Mouse (Mus musculus) lung, postnatal 0 days (tissue): ENCODE results near the gene Capn5. TPM values are rescaled to one million over a fixed set of nuclear protein-coding genes. Genes with fewer than 3 reads are reported as not detected.

Source experiments
- ATAC-seq: fragments of 200-750 bp; cut with Nextera tagmentation; 2 replicates; pipeline ENCODE4 v1.8.0; 2017; ENCODE audit warnings: moderate library complexity
- DNase-seq: peaks from one replicate; pipeline ENCODE4 v3.0.0-alpha.2; 2016; ENCODE audit warnings: low spot score
- H3K27ac ChIP-seq: fragments of 300-500 bp; sonication (generic); 2 replicates; pipeline ENCODE4 v1.5.1; 2014; ENCODE audit warnings: antibody characterized with exemption, mild to moderate bottlenecking, low read length, mixed read lengths
- H3K27me3 ChIP-seq: fragments of 300-500 bp; sonication (generic); replicated peaks from 2 replicates; pipeline ENCODE4 v1.6.1; 2014; ENCODE audit warnings: low read length, mixed read lengths; ENCODE audit not compliant: insufficient read depth
- H3K36me3 ChIP-seq: fragments of 300-500 bp; sonication (generic); 2 replicates; pipeline ENCODE4 v1.6.1; 2014; ENCODE audit warnings: low read length, mixed read lengths; ENCODE audit not compliant: insufficient read depth
- H3K4me1 ChIP-seq: fragments of 300-500 bp; sonication (generic); 2 replicates; pipeline ENCODE4 v1.6.1; 2014; ENCODE audit warnings: antibody characterized with exemption, low read depth, low read length, mixed read lengths; ENCODE audit not compliant: insufficient read depth
- H3K4me2 ChIP-seq: fragments of 300-500 bp; sonication (generic); replicated peaks from 2 replicates; pipeline ENCODE4 v1.6.1; 2014; ENCODE audit warnings: low read depth, mild to moderate bottlenecking, low read length, moderate library complexity, mixed read lengths
- H3K4me3 ChIP-seq: fragments of 300-500 bp; sonication (generic); 2 replicates; pipeline ENCODE4 v1.5.1; 2014; ENCODE audit warnings: low read depth, low read length
- H3K9ac ChIP-seq: fragments of 300-500 bp; sonication (generic); replicated peaks from 2 replicates; pipeline ENCODE4 v1.6.1; 2014; ENCODE audit warnings: low read depth, mild to moderate bottlenecking
- H3K9me3 ChIP-seq: fragments of 300-500 bp; sonication (generic); 2 replicates; pipeline ENCODE4 v1.6.1; 2016; ENCODE audit warnings: low read length, mixed read lengths
- CTCF ChIP-seq: IDR thresholded peaks from 2 replicates; pipeline ENCODE4 v1.5.1; 2016; ENCODE audit warnings: antibody characterized with exemption, mild to moderate bottlenecking
- EP300 ChIP-seq: IDR thresholded peaks from 2 replicates; pipeline ENCODE4 v1.6.1; 2016; ENCODE audit warnings: antibody characterized with exemption, mild to moderate bottlenecking, control low read depth
- WGBS: fragments of 180-500 bp; shearing (Covaris S2); extraction: QIAGEN DNeasy Blood & Tissue Kit; methylation state at CpG from one replicate; pipeline ENCODE4 v1.1.7; 2014; 5-methylcytosine and 5-hydroxymethylcytosine counted together
- polyA plus RNA-seq: library from polyadenylated mRNA; unstranded; fragments of >200 nt; fragmentation: Nextera tagmentation; extraction: Ambion mirVana; gene quantifications from 2 replicates; pipeline ENCODE4 v1.2.1, GENCODE M21; 2015

Capn5 gene
- polyA plus RNA-seq, 1 experiment from 2014 or later = 5.2 TPM

- Histone ChIP-seq H3K27me3 (no peaks in the 10 kb centered on the region), H3K4me1 (no peaks in the 10 kb centered on the region), H3K36me3 (no peaks in the 10 kb centered on the region), H3K4me3 (no peak overlapping the region), H3K27ac (no peak overlapping the region), H3K9ac (no peak overlapping the region), H3K4me2 (no peak overlapping the region), H3K9me3 (no peaks in the 10 kb centered on the region)
- DNase-seq = no peak
- no peak for TF ChIP-seq EP300
- no peak for TF ChIP-seq CTCF
- ATAC-seq = no peak
- WGBS = 26% methylated on average over 9 of the region's 9 CpGs
Measured at GRCm38 (mm10) chr7:98139216-98139615, 38.9 kb downstream of the Capn5 start.

GRCm38 (mm10) chr7:98137995-98138394 is 40.1 kb downstream of the Capn5 start:
- H3K27ac ChIP-seq = no peak overlapping the region
- no peak for ATAC-seq
- no peak overlapping the region for H3K9ac ChIP-seq
- H3K4me2 ChIP-seq = no peak overlapping the region
- no peak for TF ChIP-seq CTCF
- no peak for TF ChIP-seq EP300
- H3K27me3 ChIP-seq = no peaks in the 10 kb centered on the region
- H3K4me1 ChIP-seq = no peaks in the 10 kb centered on the region
- 31% methylated on average over 2 of the region's 2 CpGs for WGBS
- no peak for DNase-seq
- no peak overlapping the region for H3K4me3 ChIP-seq
- H3K36me3 ChIP-seq = no peaks in the 10 kb centered on the region
- no peaks in the 10 kb centered on the region for H3K9me3 ChIP-seq

GRCm38 (mm10) chr7:98137583-98137982 is 40.5 kb downstream of the Capn5 start:
- Histone ChIP-seq H3K27ac (no peak overlapping the region), H3K9me3 (no peaks in the 10 kb centered on the region), H3K9ac (no peak overlapping the region), H3K36me3 (no peaks in the 10 kb centered on the region), H3K4me3 (no peak overlapping the region), H3K4me1 (no peaks in the 10 kb centered on the region), H3K4me2 (no peak overlapping the region), H3K27me3 (no peaks in the 10 kb centered on the region)
- ATAC-seq = no peak
- DNase-seq = no peak
- WGBS = 51% methylated on average over 3 of the region's 3 CpGs
- TF ChIP-seq CTCF (no peak), EP300 (no peak)

GRCm38 (mm10) chr7:98131751-98132150 is 46.3 kb downstream of the Capn5 start:
- Histone ChIP-seq H3K27ac (no peak overlapping the region), H3K4me3 (no peak overlapping the region), H3K4me1 (no peaks in the 10 kb centered on the region), H3K9me3 (no peaks in the 10 kb centered on the region), H3K9ac (no peak overlapping the region), H3K36me3 (no peaks in the 10 kb centered on the region), H3K27me3 (no peaks in the 10 kb centered on the region), H3K4me2 (no peak overlapping the region)
- DNase-seq (no peak), ATAC-seq (no peak)
- whole genome bisulfite sequencing = 91% methylated on average over 8 of the region's 8 CpGs
- TF ChIP-seq CTCF (peak; percentile 43; the same call in 1 of the 2 replicates), EP300 (no peak)

GRCm38 (mm10) chr7:98125473-98125872 is 52.6 kb downstream of the Capn5 start:
- Histone ChIP-seq H3K9ac (no peak overlapping the region), H3K27me3 (no peaks in the 10 kb centered on the region), H3K9me3 (no peaks in the 10 kb centered on the region), H3K27ac (no peak overlapping the region), H3K4me1 (no peaks in the 10 kb centered on the region), H3K4me2 (no peak overlapping the region), H3K36me3 (no peaks in the 10 kb centered on the region), H3K4me3 (no peak overlapping the region)
- no peak for TF ChIP-seq EP300
- TF ChIP-seq CTCF = peak; percentile 67
- peak; percentile 37 for DNase-seq
- 41% methylated on average over 5 of the region's 5 CpGs for WGBS
- no peak for ATAC-seq

GRCm38 (mm10) chr7:98124701-98125100 is 53.4 kb downstream of the Capn5 start:
- no peak overlapping the region for H3K9ac ChIP-seq
- no peaks in the 10 kb centered on the region for H3K36me3 ChIP-seq
- no peak overlapping the region for H3K4me3 ChIP-seq
- TF ChIP-seq CTCF (no peak), EP300 (no peak)
- H3K4me2 ChIP-seq = no peak overlapping the region
- WGBS = 21% methylated on average over 5 of the region's 5 CpGs
- no peaks in the 10 kb centered on the region for H3K4me1 ChIP-seq
- no peak overlapping the region for H3K27ac ChIP-seq
- no peaks in the 10 kb centered on the region for H3K27me3 ChIP-seq
- no peaks in the 10 kb centered on the region for H3K9me3 ChIP-seq
- ATAC-seq (no peak), DNase-seq (no peak)

- Histone ChIP-seq H3K4me2 (no peak overlapping the region), H3K27ac (no peak overlapping the region), H3K27me3 (no peaks in the 10 kb centered on the region), H3K36me3 (no peaks in the 10 kb centered on the region), H3K9me3 (no peaks in the 10 kb centered on the region), H3K4me1 (peaks cover 4% of the 10 kb centered on the region), H3K9ac (no peak overlapping the region), H3K4me3 (no peak overlapping the region)
- WGBS = 61% methylated on average over 8 of the region's 8 CpGs
- DNase-seq (no peak), ATAC-seq (no peak)
- no peak for TF ChIP-seq CTCF
- no peak for TF ChIP-seq EP300
Measured at GRCm38 (mm10) chr7:98121673-98122072, 56.4 kb downstream of the Capn5 start.
